Mouse (Mus musculus) hindbrain, embryonic 14.5 days (tissue): ENCODE measurements around the gene Farsa. TPM values are rescaled to one million over a fixed set of nuclear protein-coding genes. Genes with fewer than 3 reads are reported as not detected.

ENCODE experiments used
- ATAC-seq: fragments of 200-750 bp; cut with Nextera tagmentation; 2 replicates; pipeline ENCODE4 v1.8.0; 2017; ENCODE audit warnings: moderate number of reproducible peaks, mild to moderate bottlenecking, moderate TSS enrichment, moderate library complexity; ENCODE audit not compliant: low FRiP score
- DNase-seq: peaks from one replicate; pipeline ENCODE4 v3.0.0-alpha.2; 2015; ENCODE audit warnings: low spot score
- H3K27ac ChIP-seq: fragments of 300-500 bp; sonication (generic); 2 replicates; pipeline ENCODE4 v1.5.1; 2014; ENCODE audit warnings: mild to moderate bottlenecking, moderate library complexity
- H3K27me3 ChIP-seq: fragments of 300-500 bp; sonication (generic); 2 replicates; pipeline ENCODE4 v1.6.1; 2014; ENCODE audit warnings: mild to moderate bottlenecking, low read length, mixed read lengths; ENCODE audit not compliant: control insufficient read depth, insufficient read depth
- H3K36me3 ChIP-seq: fragments of 300-500 bp; sonication (generic); replicated peaks from 2 replicates; pipeline ENCODE4 v1.6.1; 2014; ENCODE audit not compliant: control insufficient read depth, insufficient read depth
- H3K4me1 ChIP-seq: fragments of 300-500 bp; sonication (generic); replicated peaks from 2 replicates; pipeline ENCODE4 v1.6.1; 2014; ENCODE audit warnings: antibody characterized with exemption, low read length, mixed read lengths; ENCODE audit not compliant: control insufficient read depth, insufficient read depth
- H3K4me2 ChIP-seq: fragments of 300-500 bp; sonication (generic); replicated peaks from 2 replicates; pipeline ENCODE4 v1.6.1; 2014; ENCODE audit warnings: mild to moderate bottlenecking, moderate library complexity
- H3K4me3 ChIP-seq: fragments of 300-500 bp; sonication (generic); replicated peaks from 2 replicates; pipeline ENCODE4 v1.5.1; 2014; ENCODE audit warnings: mild to moderate bottlenecking, low read length
- H3K9ac ChIP-seq: fragments of 300-500 bp; sonication (generic); 2 replicates; pipeline ENCODE4 v1.6.1; 2014
- H3K9me3 ChIP-seq: fragments of 300-500 bp; sonication (generic); 2 replicates; pipeline ENCODE4 v1.6.1; 2016; ENCODE audit warnings: low read length; ENCODE audit not compliant: control insufficient read depth
- WGBS: fragments of 180-500 bp; shearing (Covaris S2); extraction: QIAGEN DNeasy Blood & Tissue Kit; methylation state at CpG from one replicate; pipeline ENCODE4 v1.1.7; 2014; 5-methylcytosine and 5-hydroxymethylcytosine counted together
- polyA plus RNA-seq: library from polyadenylated mRNA; unstranded; fragments of >200 nt; fragmentation: Nextera tagmentation; extraction: Ambion mirVana; gene quantifications from 2 replicates; pipeline ENCODE4 v1.2.1, GENCODE M21; 2014

Gene Farsa
- polyA plus RNA-seq, 1 experiment from 2014 or later, result 87.8 TPM

DNA sequence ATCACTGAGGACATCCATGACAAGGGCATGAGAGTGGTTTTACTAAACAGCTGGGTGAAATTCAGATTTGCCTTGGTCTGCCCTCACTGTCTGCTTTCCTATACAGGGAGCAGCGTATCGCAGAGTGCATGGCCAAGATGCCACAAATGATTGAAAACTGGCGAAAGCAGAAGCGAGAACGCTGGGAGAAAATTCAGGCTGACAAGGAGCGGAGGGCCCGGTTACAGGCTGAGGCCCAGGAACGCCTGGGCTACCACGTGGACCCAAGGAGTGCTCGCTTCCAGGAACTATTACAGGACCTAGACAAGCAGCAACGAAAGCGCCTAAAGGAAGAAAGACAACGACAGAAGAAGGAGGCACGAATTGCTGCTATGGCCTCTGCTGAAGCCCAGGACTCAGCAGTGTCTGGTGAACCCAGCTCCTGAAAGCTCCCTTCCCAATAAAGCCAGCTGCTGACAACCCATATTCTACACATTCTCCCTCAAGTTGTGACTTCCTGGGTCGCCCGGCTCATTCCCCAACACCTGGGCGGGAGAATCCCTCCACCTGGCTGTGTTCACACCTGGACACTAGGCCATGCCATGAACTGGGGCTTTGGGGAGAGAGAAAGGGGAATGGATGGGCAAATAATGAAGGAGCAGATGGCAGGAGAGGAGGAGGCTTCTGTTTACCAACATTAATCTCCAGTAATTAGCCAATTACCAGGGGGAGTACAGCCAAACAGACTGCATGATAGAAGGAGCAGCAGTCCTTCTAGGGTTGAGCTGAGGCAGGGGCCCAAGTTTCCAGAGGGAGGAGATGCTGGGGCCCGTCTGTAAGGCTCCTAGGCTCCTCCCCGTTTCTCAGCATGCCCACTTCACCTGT, 22.6 kb upstream of the Farsa start:
- peak overlapping the region; percentile 76 for H3K27ac ChIP-seq
- 0 out of 2 replicates have a peak, but pooled peaks have one; percentile 39 for ATAC-seq
- peaks cover 56% of the 10 kb centered on the region for H3K36me3 ChIP-seq
- peaks cover 12% of the 10 kb centered on the region for H3K4me1 ChIP-seq
- no peaks in the 10 kb centered on the region for H3K9me3 ChIP-seq
- no peak for DNase-seq
- no peaks in the 10 kb centered on the region for H3K27me3 ChIP-seq
- H3K4me2 ChIP-seq, result no peak overlapping the region
- H3K9ac ChIP-seq, result no peak overlapping the region
- 88% methylated on average over 19 of the region's 19 CpGs for WGBS
- no peak overlapping the region for H3K4me3 ChIP-seq

DNA sequence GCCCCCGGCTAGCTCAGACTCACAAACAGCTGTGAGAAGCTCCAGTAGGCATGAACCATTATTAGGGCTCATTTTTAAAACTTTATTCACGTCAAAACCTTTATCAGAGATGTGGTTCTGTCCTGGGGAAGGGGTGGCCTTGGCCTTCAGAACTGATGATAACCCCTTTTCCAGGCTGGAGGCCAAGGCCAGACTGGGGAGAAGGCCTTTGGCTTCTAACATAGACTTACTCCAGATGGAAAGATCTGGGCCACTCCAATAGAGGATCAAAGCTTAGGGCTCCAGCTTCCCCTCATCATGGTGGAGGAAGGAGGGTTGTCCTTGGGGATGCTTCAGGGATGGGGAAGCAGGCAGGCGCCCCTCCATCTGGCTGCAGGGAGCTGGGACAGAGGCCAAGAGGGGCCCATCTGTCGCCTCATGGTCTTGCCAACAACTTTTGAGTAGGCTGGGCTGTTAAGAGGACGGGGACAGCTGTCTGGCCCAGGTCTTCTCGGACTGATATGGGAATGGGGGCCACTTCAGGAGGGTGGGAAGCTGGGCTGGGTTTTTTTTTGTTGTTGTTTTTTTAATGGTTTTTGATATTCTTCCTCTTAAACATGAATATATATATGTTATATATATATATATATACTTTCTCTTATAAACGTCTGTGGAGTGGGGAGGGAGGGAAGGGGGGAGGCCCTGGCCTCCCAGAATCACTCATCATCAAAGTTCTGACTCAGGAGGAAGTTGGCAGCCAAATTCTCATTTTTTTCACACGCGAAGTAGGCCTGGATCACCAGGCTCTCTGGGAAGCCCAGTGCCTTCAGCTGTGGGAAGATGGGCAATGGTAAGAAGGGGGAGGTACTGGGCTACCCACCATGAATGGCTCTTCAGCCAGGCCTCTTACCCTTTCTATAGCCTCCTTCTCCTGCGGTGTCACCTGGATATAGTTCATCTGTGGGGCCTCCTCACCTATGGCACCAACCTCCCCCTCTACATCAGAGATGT, 21.6 kb upstream of the Farsa start:
- DNase-seq, result no peak
- 0 out of 2 replicates have a peak, but pooled peaks have one; percentile 18 for ATAC-seq

DNA sequence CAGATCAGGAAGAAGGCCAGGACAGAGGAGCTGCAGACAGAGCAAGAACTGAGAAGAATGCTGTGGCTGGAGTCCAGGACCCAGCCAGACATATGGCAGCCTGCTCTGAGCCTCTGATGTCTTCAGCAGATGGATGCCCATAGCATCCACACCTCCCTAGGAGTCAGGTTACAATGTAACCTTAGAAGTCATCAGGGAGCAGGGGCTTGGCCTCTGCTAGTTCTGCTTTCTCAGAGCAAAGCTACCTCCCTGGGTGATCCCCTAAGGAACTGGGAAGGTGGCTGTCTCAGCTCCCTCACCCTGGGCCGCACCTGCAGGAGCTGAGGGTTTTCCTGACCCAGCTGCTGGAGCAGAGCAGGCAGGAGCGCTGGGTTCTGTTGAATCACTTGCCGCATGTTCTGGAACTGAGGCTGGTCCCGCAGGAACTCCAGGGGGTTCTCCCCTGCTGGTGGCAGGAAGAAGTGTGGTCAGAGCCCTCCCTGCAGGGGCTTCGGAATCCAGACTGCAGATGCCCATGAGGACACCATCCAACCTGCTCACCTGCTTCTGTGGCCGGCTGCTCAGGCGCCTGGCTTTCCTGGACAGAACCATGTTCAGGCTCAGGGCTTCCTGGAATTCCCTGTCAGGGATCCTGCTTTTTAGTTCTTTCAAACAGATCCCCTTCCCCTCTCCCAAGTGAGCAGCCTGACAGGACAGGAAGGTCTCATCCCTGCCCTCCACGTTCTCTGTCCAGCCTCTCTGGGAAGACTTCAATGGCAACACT, 19.5 kb upstream of the Farsa start:
- Histone ChIP-seq H3K27me3 (no peaks in the 10 kb centered on the region), H3K36me3 (peaks cover 69% of the 10 kb centered on the region), H3K4me2 (no peak overlapping the region), H3K27ac (no peak overlapping the region), H3K9me3 (no peaks in the 10 kb centered on the region), H3K4me3 (no peak overlapping the region), H3K9ac (no peak overlapping the region), H3K4me1 (peaks cover 19% of the 10 kb centered on the region)
- ATAC-seq (no peak), DNase-seq (no peak)
- 72% methylated on average over 8 of the region's 8 CpGs for WGBS

More for the DNA sequence above, 21.6 kb upstream of the Farsa start:
- Histone ChIP-seq H3K36me3 (peaks cover 56% of the 10 kb centered on the region), H3K27me3 (no peaks in the 10 kb centered on the region), H3K9ac (no peak overlapping the region), H3K4me2 (no peak overlapping the region), H3K4me3 (no peak overlapping the region), H3K9me3 (no peaks in the 10 kb centered on the region), H3K4me1 (peaks cover 19% of the 10 kb centered on the region), H3K27ac (peak overlapping the region; percentile 76)
- 62% methylated on average over 10 of the region's 10 CpGs for WGBS

DNA sequence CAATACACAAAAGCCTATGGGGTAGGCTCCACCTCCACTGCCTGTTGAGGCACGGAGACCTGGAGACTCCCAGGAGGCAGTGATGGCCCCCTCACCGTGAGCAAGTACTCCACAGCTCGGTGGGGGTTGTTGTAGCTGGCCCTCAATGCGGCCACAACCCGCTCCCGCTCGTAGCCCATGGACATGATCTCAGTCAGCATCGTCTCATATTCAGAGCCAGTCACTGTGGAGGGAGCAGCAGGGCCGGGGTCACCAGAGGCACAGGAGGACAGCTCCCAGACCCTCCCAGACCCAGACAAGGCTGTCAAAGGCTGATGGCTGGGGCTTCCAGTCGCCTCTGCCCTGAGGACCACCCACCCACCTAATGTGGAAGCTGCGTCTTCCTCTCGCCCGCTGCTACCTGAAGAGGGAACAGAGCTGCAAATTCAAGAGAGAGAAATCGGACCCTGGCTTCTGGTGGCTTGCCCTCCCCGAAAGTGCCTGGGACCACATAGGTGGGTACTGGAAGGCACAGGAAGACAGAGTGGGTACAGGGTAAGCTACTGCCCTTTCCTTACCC, 18.8 kb upstream of the Farsa start:
- Histone ChIP-seq H3K27me3 (no peaks in the 10 kb centered on the region), H3K36me3 (peaks cover 76% of the 10 kb centered on the region), H3K4me1 (peaks cover 16% of the 10 kb centered on the region), H3K4me2 (no peak overlapping the region), H3K9me3 (no peaks in the 10 kb centered on the region), H3K4me3 (no peak overlapping the region), H3K9ac (no peak overlapping the region), H3K27ac (no peak overlapping the region)
- 83% methylated on average over 15 of the region's 15 CpGs for WGBS
- no peak for ATAC-seq
- DNase-seq, result no peak

DNA sequence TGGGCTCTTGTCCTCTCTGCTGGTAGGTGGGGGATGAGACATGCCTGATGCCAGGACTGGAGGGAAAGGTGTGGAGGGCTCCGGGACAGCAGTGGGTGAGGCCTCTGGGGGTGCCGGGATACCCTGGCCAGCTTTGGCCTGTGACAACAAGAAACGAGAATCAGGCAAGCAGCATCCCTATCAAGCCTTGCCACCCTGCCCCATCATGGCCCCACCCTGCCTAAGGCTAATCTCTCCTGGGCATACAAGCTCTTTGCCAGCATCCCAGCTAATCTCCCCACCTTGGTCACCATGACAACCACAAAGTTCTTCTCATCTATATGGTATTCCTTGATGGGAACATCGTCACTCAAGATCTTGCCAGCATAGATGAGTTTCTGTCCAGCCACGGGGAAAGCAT, 18.3 kb upstream of the Farsa start:
- Histone ChIP-seq H3K4me3 (no peak overlapping the region), H3K36me3 (peaks cover 81% of the 10 kb centered on the region), H3K9ac (no peak overlapping the region), H3K9me3 (no peaks in the 10 kb centered on the region), H3K27ac (no peak overlapping the region), H3K27me3 (no peaks in the 10 kb centered on the region), H3K4me1 (peaks cover 12% of the 10 kb centered on the region), H3K4me2 (no peak overlapping the region)
- 91% methylated on average over 5 of the region's 5 CpGs for WGBS
- no peak for DNase-seq
- ATAC-seq, result no peak

DNA sequence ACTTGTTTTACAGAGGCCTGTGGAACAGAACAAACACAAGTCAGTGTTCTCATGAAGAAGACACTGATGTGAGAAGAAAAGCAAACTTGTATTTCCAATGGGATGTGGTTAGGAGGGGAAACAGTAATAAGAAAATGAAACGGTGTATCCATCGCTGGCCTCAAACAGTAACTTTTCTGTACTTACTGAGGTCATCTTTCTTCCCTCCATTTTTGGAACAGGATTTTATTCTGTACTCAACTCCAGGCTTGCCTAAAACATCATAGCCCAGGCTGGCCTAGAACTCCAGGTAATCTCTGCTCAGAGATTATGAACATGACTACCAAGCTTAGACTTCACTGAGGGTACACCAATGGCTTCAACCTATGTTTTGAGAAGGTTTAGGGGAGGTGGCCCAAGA, 17.4 kb upstream of the Farsa start:
- Histone ChIP-seq H3K4me2 (peak overlapping the region; percentile 76), H3K4me3 (peak overlapping the region; percentile 89), H3K4me1 (peaks cover 18% of the 10 kb centered on the region), H3K27me3 (no peaks in the 10 kb centered on the region), H3K9ac (peak overlapping the region; percentile 92), H3K27ac (0 out of 2 replicates have a peak overlapping the region, but pooled peaks have one; percentile 89), H3K9me3 (no peaks in the 10 kb centered on the region), H3K36me3 (peaks cover 82% of the 10 kb centered on the region)
- WGBS, result 97% methylated on average over 2 of the region's 2 CpGs
- DNase-seq (no peak), ATAC-seq (no peak)

DNA sequence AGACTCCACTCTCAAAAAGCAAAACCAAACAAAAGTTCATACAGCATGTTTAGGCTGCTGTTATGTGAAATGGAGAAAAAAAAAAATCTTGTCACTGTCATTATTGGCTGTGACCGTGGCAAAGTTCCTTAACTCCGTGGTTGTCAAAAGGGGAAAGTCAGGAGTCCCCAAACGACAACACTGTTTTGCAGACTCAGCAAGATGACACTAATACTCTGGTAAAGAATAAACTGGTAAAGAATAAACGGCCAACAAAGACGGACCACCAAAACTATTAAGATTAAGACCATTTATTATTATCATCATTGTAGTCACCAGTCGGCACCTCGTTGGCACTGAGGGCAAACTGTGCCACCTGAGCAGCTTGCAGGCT, 16.9 kb upstream of the Farsa start:
- 3% methylated on average over 7 of the region's 7 CpGs for WGBS
- Histone ChIP-seq H3K4me1 (peaks cover 21% of the 10 kb centered on the region), H3K4me3 (peak overlapping the region; percentile 89), H3K4me2 (peak overlapping the region; percentile 76), H3K9me3 (no peaks in the 10 kb centered on the region), H3K27me3 (no peaks in the 10 kb centered on the region), H3K9ac (peak overlapping the region; percentile 92), H3K36me3 (peaks cover 82% of the 10 kb centered on the region), H3K27ac (peak overlapping the region; percentile 89)
- ATAC-seq (no peak), DNase-seq (no peak)

DNA sequence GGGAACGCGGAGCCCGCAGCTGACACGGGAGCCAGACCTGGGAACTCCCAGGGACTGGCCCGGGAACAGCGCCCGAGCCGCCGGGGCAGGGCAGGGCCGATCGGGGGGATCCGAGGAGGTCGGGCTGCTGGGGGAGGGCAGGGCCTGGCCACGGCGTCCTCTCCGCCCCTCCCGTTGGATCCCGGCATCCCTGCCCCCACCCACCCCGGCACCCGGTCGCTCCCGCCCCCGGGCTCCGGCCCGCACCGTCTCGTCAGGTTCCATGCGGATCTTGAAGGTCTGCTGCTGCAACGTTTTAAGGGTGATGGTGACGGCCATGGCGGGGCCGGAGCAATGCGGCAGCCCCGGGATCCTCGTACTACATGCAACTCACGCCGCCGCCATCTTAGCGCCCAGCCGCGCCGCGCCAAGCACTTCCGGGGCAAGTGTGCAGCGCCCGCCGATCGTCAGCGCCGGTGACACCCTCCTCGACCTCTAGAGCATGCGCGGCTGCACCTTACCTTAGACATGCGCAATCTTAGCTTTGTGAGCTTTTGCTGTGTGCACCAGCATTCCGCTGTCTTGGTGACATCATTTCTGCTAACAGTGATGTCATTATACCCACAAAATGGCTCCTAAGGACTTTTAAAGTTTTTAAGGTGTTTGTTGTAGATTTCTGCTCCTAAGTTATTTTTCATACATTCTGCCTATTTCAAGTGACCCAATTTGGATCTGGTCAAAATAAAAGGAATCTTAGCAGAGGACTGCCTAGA, 16.4 kb upstream of the Farsa start, which contains the start of gene Rad23a:
Gene Rad23a (minus strand): TSS at position 418 of the 752 bp plus-strand sequence.
- Histone ChIP-seq H3K4me3 (peak within 1 kb of the TSS; percentile 89), H3K4me1 (peaks cover 24% of the 10 kb centered on the region), H3K27ac (peak within 1 kb of the TSS; percentile 89), H3K36me3 (peaks cover 83% of the 10 kb centered on the region), H3K27me3 (no peaks in the 10 kb centered on the region), H3K9me3 (no peaks in the 10 kb centered on the region), H3K9ac (peak within 1 kb of the TSS; percentile 92), H3K4me2 (peak within 1 kb of the TSS; percentile 76)
- DNase-seq, result peak; percentile 97
- under 1% methylated on average over 41 of the region's 55 CpGs for WGBS
- ATAC-seq, result peak; percentile 95
